Mouse (Mus musculus): Measurements from ENCODE around the gene Pth1r.
"Not testable (repeated sequence)": the region's sequence is repeated elsewhere in the genome, so short reads cannot be mapped to it uniquely, and the experiment has no call there.

The Pth1r gene

GRCm38 (mm10) chr9:110684100-110684831 is 62.7 kb downstream of the Pth1r start:
- peak in 1 of 2 experiments; percentile 74 for DNase-seq (ENCODE audit: low spot score in 2 of 2)

- no peak for DNase-seq (ENCODE audit: low spot score in 2 of 2)
Observed at GRCm38 (mm10) chr9:110683574-110684099, 63.3 kb downstream of the Pth1r start.

DNA sequence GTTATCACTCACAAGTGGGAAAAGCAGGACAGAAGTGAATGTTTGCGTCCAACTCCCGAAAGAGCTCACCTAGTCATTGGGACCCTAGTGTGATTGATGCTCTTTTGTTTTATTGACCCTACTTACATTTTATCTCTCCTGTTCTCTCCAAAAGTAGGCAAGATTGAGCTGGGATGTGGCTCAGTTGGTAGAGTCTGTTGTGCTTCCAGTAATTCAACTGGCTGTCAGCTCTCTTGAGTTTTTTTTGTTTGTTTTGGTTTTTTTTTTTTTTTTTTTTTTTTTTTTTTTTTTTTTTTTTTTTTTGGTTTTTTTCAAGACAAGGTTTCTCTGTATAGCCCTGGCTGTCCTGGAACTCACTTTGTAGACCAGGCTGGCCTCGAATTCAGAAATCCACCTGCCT is 64.2 kb downstream of the Pth1r start:
- DNase-seq (ENCODE audit: low spot score in 2 of 2): not testable (repeated sequence)

- DNase-seq (ENCODE audit: low spot score in 2 of 2): no peak
Observed at GRCm38 (mm10) chr9:110682255-110682654, 64.7 kb downstream of the Pth1r start.

- DNase-seq (ENCODE audit: low spot score in 2 of 2): no peak
Observed at GRCm38 (mm10) chr9:110681817-110682216, 65.1 kb downstream of the Pth1r start.

DNA sequence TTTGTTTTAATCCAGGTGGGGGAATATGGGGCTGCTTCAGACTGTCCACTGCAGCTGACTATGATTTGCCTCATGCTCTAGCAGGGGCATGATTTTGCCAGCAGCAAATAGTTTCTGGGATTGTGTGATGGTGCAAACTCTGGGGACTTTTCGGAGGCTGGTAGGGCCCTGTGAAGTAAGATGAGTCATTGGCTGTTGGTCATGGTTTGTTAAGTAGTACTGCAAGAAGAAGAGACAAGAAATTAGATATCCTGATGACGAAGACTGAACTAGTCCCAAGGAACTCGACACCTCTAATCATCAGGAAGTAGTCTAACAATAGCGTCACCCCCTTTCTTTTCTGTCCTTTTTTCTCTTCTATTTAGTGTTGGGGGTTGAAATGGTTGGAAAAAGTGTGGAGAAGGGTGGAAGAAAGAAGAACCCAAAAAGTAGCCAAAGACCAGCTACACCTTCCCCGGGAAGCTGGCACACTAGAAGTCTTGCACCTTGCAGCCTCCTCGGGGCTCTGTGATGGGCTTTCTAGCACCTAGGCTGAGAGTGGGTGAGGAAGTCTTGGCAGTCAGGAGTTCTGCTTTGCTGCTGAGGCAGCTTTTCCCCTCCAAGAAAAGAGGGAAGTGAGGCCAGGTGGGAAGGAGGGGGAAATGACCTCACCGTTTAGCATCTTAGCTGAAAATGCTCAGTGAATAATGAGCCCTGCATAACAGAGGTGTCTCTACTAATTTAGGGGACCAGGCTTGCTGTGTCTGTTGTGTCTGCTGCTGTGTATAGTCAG is 66.0 kb downstream of the Pth1r start:
- DNase-seq (ENCODE audit: low spot score in 2 of 2): no peak

- DNase-seq (ENCODE audit: low spot score in 2 of 2): no peak
Observed at GRCm38 (mm10) chr9:110678886-110679285, 68.1 kb downstream of the Pth1r start.

DNA sequence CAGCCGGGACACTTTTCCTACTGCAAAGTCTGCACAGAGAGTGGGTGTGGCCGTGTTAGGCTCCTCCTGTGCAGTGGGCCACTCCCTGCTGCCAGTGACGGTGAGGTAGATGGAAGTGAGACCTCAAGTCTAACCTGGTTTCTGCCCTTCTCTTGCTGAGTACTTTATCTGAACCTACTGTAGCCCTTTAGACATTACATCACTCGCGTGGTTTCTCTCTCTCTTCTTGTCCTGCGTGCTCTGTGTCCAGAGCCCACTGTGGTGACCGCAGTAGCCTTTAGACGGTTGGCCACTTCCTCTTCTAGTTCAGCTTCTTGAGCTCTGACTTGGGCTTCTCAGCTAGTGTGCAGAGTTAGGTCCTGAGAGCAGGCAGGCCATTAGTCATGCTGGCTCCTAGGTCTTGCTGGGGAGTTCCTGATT is 70.4 kb downstream of the Pth1r start:
- DNase-seq (ENCODE audit: low spot score in 2 of 2): no peak

DNA sequence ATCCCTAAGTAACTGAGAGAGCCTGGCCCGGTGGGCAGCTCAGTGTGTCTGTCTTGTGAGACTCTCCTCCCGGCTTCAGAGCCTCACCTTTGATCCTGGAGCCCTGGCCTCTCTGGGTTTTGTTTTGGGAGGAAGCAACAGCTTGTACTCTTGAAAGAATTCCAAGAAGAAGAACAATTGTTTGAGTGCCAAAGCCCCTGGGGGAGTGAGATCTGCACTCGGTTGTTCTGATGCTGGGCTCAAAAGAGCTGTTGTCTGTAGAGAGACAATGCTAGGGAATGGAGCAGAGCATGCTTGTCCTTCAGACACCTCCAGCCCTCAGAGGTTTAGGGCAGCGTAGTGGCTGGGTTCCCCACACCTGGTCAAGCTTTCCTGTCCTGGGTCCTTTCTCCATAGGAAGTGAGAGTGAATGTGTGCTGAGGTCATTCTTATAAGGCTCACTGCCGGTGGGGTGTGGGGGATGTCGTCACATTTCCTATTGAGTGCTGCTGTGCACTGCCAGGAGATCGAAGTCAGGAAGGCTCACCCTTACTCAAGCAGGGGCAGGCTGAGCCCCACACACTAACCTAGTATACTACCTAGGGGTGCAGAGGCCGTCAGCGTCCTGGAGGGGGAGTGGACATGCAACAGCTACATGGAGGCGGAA is 73.7 kb downstream of the Pth1r start:
- DNase-seq (ENCODE audit: low spot score in 2 of 2): no peak

DNA sequence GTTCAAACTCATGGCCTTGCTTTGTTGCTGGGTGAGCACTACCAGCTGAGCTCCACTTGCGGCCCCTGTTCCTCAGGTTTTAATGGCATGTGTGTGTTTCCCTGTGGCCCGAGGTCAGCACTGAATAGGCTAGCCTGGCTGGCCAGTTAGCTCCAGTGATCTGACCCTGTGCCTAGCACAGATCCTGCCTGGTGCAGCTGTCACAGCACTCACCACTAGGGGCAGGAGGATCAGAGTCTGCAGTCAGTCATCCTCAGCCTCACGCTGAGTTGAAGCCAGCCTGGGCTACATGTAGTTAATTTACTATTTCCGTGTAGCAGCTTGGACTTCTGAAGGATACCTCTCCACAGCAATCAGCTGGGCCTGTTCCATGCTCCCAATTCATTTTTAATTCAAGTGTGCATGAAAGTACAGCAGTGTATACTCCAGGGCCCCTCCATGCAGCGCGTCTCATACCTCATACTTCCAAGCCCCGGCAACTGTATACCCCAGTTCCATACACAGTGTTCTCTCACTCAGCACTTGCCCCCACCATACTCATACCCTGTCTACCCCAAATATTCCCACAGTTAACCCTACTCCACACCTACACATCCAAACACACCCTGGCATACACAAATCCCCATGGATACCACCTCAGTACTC is 74.4 kb downstream of the Pth1r start:
- no peak for DNase-seq (ENCODE audit: low spot score in 2 of 2)

Data from cerebellum, postnatal 4 days (tissue).